ENCODE assay signal across 17 mouse cellular contexts in the genomic region with DNA sequence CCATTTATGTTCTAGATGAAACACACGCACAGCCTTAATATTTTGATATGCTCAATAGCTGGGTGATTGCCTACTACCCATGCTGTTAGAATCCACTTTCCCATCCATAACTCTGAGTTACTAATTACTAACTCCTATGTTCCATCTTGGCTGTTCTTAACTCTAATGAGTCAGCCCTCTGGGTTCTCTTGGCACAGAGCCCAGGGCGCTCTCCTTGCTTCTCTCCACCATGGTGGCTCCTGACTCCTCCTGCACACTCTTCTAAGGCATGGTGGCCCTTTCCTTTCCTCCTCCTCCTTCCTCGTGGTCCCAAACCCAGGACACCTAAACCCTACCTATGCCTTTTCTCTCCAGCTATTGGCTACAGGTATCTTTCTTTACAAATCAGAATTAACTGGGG.
DNase-seq lines count a peak whose midpoint lies in the region; ATAC-seq and TF ChIP-seq lines count a peak whose summit lies in the region.
"Had no signal": no experiment of that assay in that cellular context is flagged by ENCODE, and none has a peak within 500 bp of the region (broad histone marks: within the 10 kb centered on the region; RNA-seq: fewer than 3 reads in every experiment).

No protein-coding gene starts in this region.

- DNase-seq in heart, postnatal 14 days: peak; percentile 9 to 14
- DNase-seq in midbrain, embryonic 11.5 days (ENCODE audit: low spot score, missing footprints): peak; percentile 47
- peak; percentile 38 for DNase-seq in Patski (ENCODE audit: low read depth, low spot score)
- DNase-seq in brain, adult 2 months (ENCODE audit: low read depth, low spot score): peak; percentile 38
- DNase-seq in spleen, postnatal 4 days (ENCODE audit: low spot score in 2 of 2): no peak
- no peak for DNase-seq in hindbrain, embryonic 14.5 days (ENCODE audit: low spot score)
- DNase-seq: cerebellum, adult 8-10 months; embryo, embryonic 11 days; forebrain, postnatal 0 days; liver; right cerebral cortex, postnatal 4 days; thymus, postnatal 25 days had no signal

- no peaks in the 10 kb centered on the region for H3K27me3 ChIP-seq in heart, embryonic 12.5 days (replicated peaks)
- no peaks in the 10 kb centered on the region for H3K27me3 ChIP-seq in midbrain, embryonic 11.5 days (ENCODE audit: control insufficient read depth, insufficient read depth, low read length)
- no peaks in the 10 kb centered on the region for H3K27me3 ChIP-seq in midbrain, embryonic 15.5 days (replicated peaks)
- no peaks in the 10 kb centered on the region for H3K27me3 ChIP-seq in Patski
- H3K27me3 ChIP-seq in hindbrain, embryonic 14.5 days (ENCODE audit: control insufficient read depth, insufficient read depth, low read length): no peaks in the 10 kb centered on the region
- H3K27me3 ChIP-seq: CH12.LX had no signal

- H3K4me2 ChIP-seq in heart, embryonic 12.5 days: no peak overlapping the region
- H3K4me2 ChIP-seq in midbrain, embryonic 11.5 days: no peak overlapping the region
- H3K4me2 ChIP-seq in midbrain, embryonic 15.5 days: no peak overlapping the region
- no peak overlapping the region for H3K4me2 ChIP-seq in hindbrain, embryonic 14.5 days (replicated peaks)

- intact Hi-C loops in heart, postnatal 14 days (cut with DNase I): no loop called here

- H3K27ac ChIP-seq in heart, embryonic 12.5 days (ENCODE audit: poor library complexity, severe bottlenecking): no peak overlapping the region
- no peak overlapping the region for H3K27ac ChIP-seq in midbrain, embryonic 11.5 days (ENCODE audit: low read depth, low read length)
- no peak overlapping the region for H3K27ac ChIP-seq in midbrain, embryonic 15.5 days
- no peak overlapping the region for H3K27ac ChIP-seq in hindbrain, embryonic 14.5 days
- H3K27ac ChIP-seq: layer of hippocampus, adult 2 months had no signal

- no peaks in the 10 kb centered on the region for H3K36me3 ChIP-seq in heart, embryonic 12.5 days
- H3K36me3 ChIP-seq in midbrain, embryonic 11.5 days (ENCODE audit: control insufficient read depth, insufficient read depth, low read length): no peaks in the 10 kb centered on the region
- H3K36me3 ChIP-seq in midbrain, embryonic 15.5 days (replicated peaks): no peaks in the 10 kb centered on the region
- no peaks in the 10 kb centered on the region for H3K36me3 ChIP-seq in hindbrain, embryonic 14.5 days (replicated peaks; ENCODE audit: control insufficient read depth, insufficient read depth)

- H3K9me3 ChIP-seq in heart, embryonic 12.5 days (replicated peaks): no peaks in the 10 kb centered on the region
- H3K9me3 ChIP-seq in midbrain, embryonic 11.5 days (ENCODE audit: control insufficient read depth, low read length): no peaks in the 10 kb centered on the region
- H3K9me3 ChIP-seq in midbrain, embryonic 15.5 days: no peaks in the 10 kb centered on the region
- H3K9me3 ChIP-seq in hindbrain, embryonic 14.5 days (ENCODE audit: control insufficient read depth, low read length): no peaks in the 10 kb centered on the region

- ATAC-seq in heart, embryonic 12.5 days (ENCODE audit: insufficient number of reproducible peaks, low FRiP score): no peak
- no peak for ATAC-seq in midbrain, embryonic 11.5 days (ENCODE audit: low FRiP score)
- ATAC-seq in midbrain, embryonic 15.5 days (replicated peaks): no peak
- peak; percentile 21 for ATAC-seq in Patski
- ATAC-seq in hindbrain, embryonic 14.5 days (ENCODE audit: low FRiP score): no peak
- ATAC-seq: forebrain, postnatal 0 days had no signal

- no peak overlapping the region for H3K4me3 ChIP-seq in heart, embryonic 12.5 days
- H3K4me3 ChIP-seq in midbrain, embryonic 11.5 days (ENCODE audit: low read depth, low read length): no peak overlapping the region
- no peak overlapping the region for H3K4me3 ChIP-seq in midbrain, embryonic 15.5 days
- H3K4me3 ChIP-seq in hindbrain, embryonic 14.5 days (replicated peaks; ENCODE audit: low read length): no peak overlapping the region
- H3K4me3 ChIP-seq: layer of hippocampus, adult 2 months; myocyte had no signal

- no peak for TF ChIP-seq CTCF in Patski (IDR thresholded peaks at IDR 0.05)

- in situ Hi-C loops in Patski (cut with MboI; ENCODE audit: low pct_unique_long_range_greater_than_20kb): no loop called here

- CTCF ChIA-PET in Patski (lab: Charles Lee): interaction anchor here (1.3 kb wide), 1 partner anchor 12 kb away, joined by 3 read pairs; no protein-coding TSS in a partner anchor

- H3K9ac ChIP-seq in heart, embryonic 12.5 days: no peak overlapping the region
- H3K9ac ChIP-seq in midbrain, embryonic 11.5 days (ENCODE audit: low read length): no peak overlapping the region
- H3K9ac ChIP-seq in midbrain, embryonic 15.5 days: no peak overlapping the region
- no peak overlapping the region for H3K9ac ChIP-seq in hindbrain, embryonic 14.5 days
- H3K9ac ChIP-seq: forebrain, postnatal 0 days had no signal

- POLR2A ChIA-PET in Patski (lab: Charles Lee): no interaction called here

- WGBS in heart, embryonic 12.5 days: 85% methylated on average over 3 of the region's 3 CpGs
- WGBS in midbrain, embryonic 11.5 days: 88% methylated on average over 3 of the region's 3 CpGs
- WGBS in midbrain, embryonic 15.5 days: 89% methylated on average over 3 of the region's 3 CpGs
- WGBS in hindbrain, embryonic 14.5 days: 87% methylated on average over 3 of the region's 3 CpGs

- H3K4me1 ChIP-seq in heart, embryonic 12.5 days (replicated peaks): no peaks in the 10 kb centered on the region
- no peaks in the 10 kb centered on the region for H3K4me1 ChIP-seq in midbrain, embryonic 11.5 days (ENCODE audit: control insufficient read depth, insufficient read depth, low read length)
- no peaks in the 10 kb centered on the region for H3K4me1 ChIP-seq in midbrain, embryonic 15.5 days
- no peaks in the 10 kb centered on the region for H3K4me1 ChIP-seq in hindbrain, embryonic 14.5 days (replicated peaks; ENCODE audit: control insufficient read depth, insufficient read depth, low read length)

Comparison
In these comparisons a context has a peak if more than half of its experiments do, and no peak if none do; other contexts are left out.
1. DNase-seq: peak in heart, postnatal 14 days (2 of 2), midbrain, embryonic 11.5 days (single experiment), Patski (single experiment) and brain, adult 2 months (single experiment); none in spleen, postnatal 4 days (0 of 2) and hindbrain, embryonic 14.5 days (single experiment).